Mouse (Mus musculus): ENCODE results near the gene Bak1.

DNA sequence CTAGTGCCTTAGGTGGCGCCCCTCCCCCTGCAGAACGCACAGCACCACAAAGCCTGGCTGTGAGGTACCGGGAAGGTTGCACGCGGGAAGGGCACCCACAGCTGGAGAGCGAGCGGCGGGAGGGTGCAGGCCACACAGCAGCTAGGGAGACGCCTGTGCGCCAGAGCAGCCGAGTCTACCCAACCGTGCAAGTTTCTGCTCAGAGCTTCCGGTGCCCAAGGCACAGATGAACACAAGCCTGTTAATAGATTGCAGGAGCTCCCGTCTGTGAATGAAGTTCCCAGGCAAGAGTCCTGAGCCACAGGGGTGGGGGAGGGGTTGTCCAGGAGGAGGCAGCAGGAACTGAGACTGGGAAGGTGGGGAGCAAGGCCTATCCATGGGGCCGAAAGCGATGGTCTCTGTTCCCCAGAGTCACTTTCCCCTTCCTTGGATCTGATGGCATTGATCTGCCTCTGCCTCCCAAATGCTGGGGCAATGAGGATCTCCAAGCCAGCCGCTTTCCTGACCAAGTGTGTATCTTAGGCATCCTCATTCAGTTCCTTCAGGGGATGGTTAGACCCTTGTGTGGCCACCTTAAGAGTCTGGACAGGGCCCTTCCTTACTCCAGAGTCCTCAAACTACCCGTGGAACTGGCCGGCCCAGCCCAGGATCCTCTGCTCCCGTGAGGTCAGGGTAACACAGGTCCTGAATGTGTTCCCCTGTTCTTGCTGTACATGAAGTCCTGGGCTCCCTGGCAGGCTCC lies 11.7 kb upstream of the Bak1 start:
- TF ChIP-seq GATA1 (IDR thresholded peaks at IDR 0.05; ENCODE audit: low read length) = no peak
- TF ChIP-seq TAL1 (IDR thresholded peaks at IDR 0.05; ENCODE audit: low read length) = no peak
